Mouse (Mus musculus): ENCODE data around the gene Desi1. TPM values are rescaled to one million over a fixed set of nuclear protein-coding genes. Genes with fewer than 3 reads are reported as not detected.

Desi1 gene
- 14.6 and 15.0 TPM in 2 replicates for polyA plus RNA-seq (2015; fragmentation: Nextera tagmentation; extraction: Ambion mirVana)

GRCm38 (mm10) chr15:82033762-82034161 lies at the start of gene Desi1:
Desi1 (minus strand) TSS chr15:82033862.
- H3K27me3 ChIP-seq (ENCODE audit: insufficient read depth, low read length), result no peaks in the 10 kb centered on the region
- H3K9ac ChIP-seq (replicated peaks), result no peak within 1 kb of the TSS
- H3K4me3 ChIP-seq (ENCODE audit: low read depth, low read length), result no peak within 1 kb of the TSS
- no peak within 1 kb of the TSS for H3K4me2 ChIP-seq (ENCODE audit: low read depth, low read length)
- H3K4me1 ChIP-seq (ENCODE audit: insufficient read depth), result no peaks in the 10 kb centered on the region
- no peaks in the 10 kb centered on the region for H3K9me3 ChIP-seq (ENCODE audit: low read length)
- ATAC-seq (no peak), DNase-seq (no peak)
- TF ChIP-seq CTCF (IDR thresholded peaks at IDR 0.05; ENCODE audit: low read depth) (no peak), EP300 (IDR thresholded peaks at IDR 0.05; ENCODE audit: low read depth) (no peak)
- H3K27ac ChIP-seq (ENCODE audit: low read depth), result no peak within 1 kb of the TSS
- H3K36me3 ChIP-seq (replicated peaks; ENCODE audit: insufficient read depth, low read length), result peaks cover 61% of the 10 kb centered on the region
- 94% methylated on average over 4 of the region's 4 CpGs for WGBS (ENCODE audit: insufficient replicate concordance)

- H3K9me3 ChIP-seq (ENCODE audit: low read length), result no peaks in the 10 kb centered on the region
- 27% methylated on average over 7 of the region's 7 CpGs for WGBS (ENCODE audit: insufficient replicate concordance)
- H3K36me3 ChIP-seq (replicated peaks; ENCODE audit: insufficient read depth, low read length), result no peaks in the 10 kb centered on the region
- TF ChIP-seq CTCF (IDR thresholded peaks at IDR 0.05; ENCODE audit: low read depth) (peak; percentile 65), EP300 (IDR thresholded peaks at IDR 0.05; ENCODE audit: low read depth) (no peak)
- no peak overlapping the region for H3K4me2 ChIP-seq (ENCODE audit: low read depth, low read length)
- DNase-seq, result peak; percentile 44
- H3K4me1 ChIP-seq (ENCODE audit: insufficient read depth), result no peaks in the 10 kb centered on the region
- no peak overlapping the region for H3K4me3 ChIP-seq (ENCODE audit: low read depth, low read length)
- no peak overlapping the region for H3K9ac ChIP-seq (replicated peaks)
- 0 out of 2 replicates have a peak, but pooled peaks cover 2% of the 10 kb centered on the region for H3K27me3 ChIP-seq (ENCODE audit: insufficient read depth, low read length)
- no peak overlapping the region for H3K27ac ChIP-seq (ENCODE audit: low read depth)
- no peak for ATAC-seq
These were observed 47.5 kb upstream of the Desi1 start for GRCm38 (mm10) chr15:82081161-82081560.

GRCm38 (mm10) chr15:82079883-82080282 lies 46.2 kb upstream of the Desi1 start:
- 0 out of 2 replicates have a peak, but pooled peaks cover 2% of the 10 kb centered on the region for H3K27me3 ChIP-seq (ENCODE audit: insufficient read depth, low read length)
- no peak overlapping the region for H3K9ac ChIP-seq (replicated peaks)
- ATAC-seq (no peak), DNase-seq (no peak)
- no peak overlapping the region for H3K4me3 ChIP-seq (ENCODE audit: low read depth, low read length)
- H3K36me3 ChIP-seq (replicated peaks; ENCODE audit: insufficient read depth, low read length), result no peaks in the 10 kb centered on the region
- no peaks in the 10 kb centered on the region for H3K4me1 ChIP-seq (ENCODE audit: insufficient read depth)
- H3K4me2 ChIP-seq (ENCODE audit: low read depth, low read length), result no peak overlapping the region
- no peak overlapping the region for H3K27ac ChIP-seq (ENCODE audit: low read depth)
- 49% methylated on average over 10 of the region's 10 CpGs for WGBS (ENCODE audit: insufficient replicate concordance)
- TF ChIP-seq EP300 (IDR thresholded peaks at IDR 0.05; ENCODE audit: low read depth), result no peak
- TF ChIP-seq CTCF (IDR thresholded peaks at IDR 0.05; ENCODE audit: low read depth), result no peak
- H3K9me3 ChIP-seq (ENCODE audit: low read length), result no peaks in the 10 kb centered on the region

- no peak overlapping the region for H3K4me3 ChIP-seq (ENCODE audit: low read depth, low read length)
- H3K9me3 ChIP-seq (ENCODE audit: low read length), result no peaks in the 10 kb centered on the region
- H3K27ac ChIP-seq (ENCODE audit: low read depth), result no peak overlapping the region
- TF ChIP-seq CTCF (IDR thresholded peaks at IDR 0.05; ENCODE audit: low read depth) (no peak), EP300 (IDR thresholded peaks at IDR 0.05; ENCODE audit: low read depth) (no peak)
- no peaks in the 10 kb centered on the region for H3K4me1 ChIP-seq (ENCODE audit: insufficient read depth)
- H3K27me3 ChIP-seq (ENCODE audit: insufficient read depth, low read length), result peaks cover 30% of the 10 kb centered on the region
- H3K9ac ChIP-seq (replicated peaks), result no peak overlapping the region
- no peak for DNase-seq
- H3K36me3 ChIP-seq (replicated peaks; ENCODE audit: insufficient read depth, low read length), result no peaks in the 10 kb centered on the region
- no peak overlapping the region for H3K4me2 ChIP-seq (ENCODE audit: low read depth, low read length)
- 62% methylated on average over 7 of the region's 7 CpGs for WGBS (ENCODE audit: insufficient replicate concordance)
- no peak for ATAC-seq
These were observed 39.8 kb upstream of the Desi1 start for GRCm38 (mm10) chr15:82073490-82073889.

GRCm38 (mm10) chr15:82071816-82072469 lies 38.3 kb upstream of the Desi1 start:
- Histone ChIP-seq H3K9ac (replicated peaks) (no peak overlapping the region), H3K4me2 (ENCODE audit: low read depth, low read length) (no peak overlapping the region), H3K4me1 (ENCODE audit: insufficient read depth) (no peaks in the 10 kb centered on the region), H3K27me3 (ENCODE audit: insufficient read depth, low read length) (peaks cover 30% of the 10 kb centered on the region), H3K9me3 (ENCODE audit: low read length) (no peaks in the 10 kb centered on the region), H3K27ac (ENCODE audit: low read depth) (no peak overlapping the region), H3K36me3 (replicated peaks; ENCODE audit: insufficient read depth, low read length) (no peaks in the 10 kb centered on the region), H3K4me3 (ENCODE audit: low read depth, low read length) (no peak overlapping the region)
- WGBS (ENCODE audit: insufficient replicate concordance), result 86% methylated on average over 26 of the region's 26 CpGs
- TF ChIP-seq CTCF (IDR thresholded peaks at IDR 0.05; ENCODE audit: low read depth) (no peak), EP300 (IDR thresholded peaks at IDR 0.05; ENCODE audit: low read depth) (no peak)
- no peak for DNase-seq
- no peak for ATAC-seq

DNA sequence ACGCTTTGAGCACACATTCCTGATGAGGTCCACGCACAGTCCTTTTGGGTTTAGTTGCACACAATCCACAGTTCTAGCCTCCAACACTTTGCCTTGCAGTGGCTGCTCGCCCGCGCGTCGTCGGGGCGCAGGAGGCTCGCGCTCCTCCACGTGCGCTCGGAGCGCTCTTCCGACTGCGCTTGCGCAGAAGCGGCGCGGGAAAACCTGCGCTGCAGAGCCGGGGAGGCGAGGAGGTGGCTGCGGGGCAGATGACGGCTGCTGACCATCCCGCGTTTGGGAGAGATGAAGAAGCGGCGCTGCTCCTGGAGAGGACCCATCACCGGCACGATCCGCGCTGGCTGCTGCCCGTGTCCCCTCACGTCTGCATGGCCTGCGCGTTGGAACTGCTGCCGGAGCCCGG lies 36.2 kb upstream of the Desi1 start, which contains the start of gene Mei1:
Gene Mei1, plus strand, starts transcription at position 99 of the 400 bp plus-strand sequence.
- Histone ChIP-seq H3K9ac (replicated peaks) (no peak within 1 kb of the TSS), H3K36me3 (replicated peaks; ENCODE audit: insufficient read depth, low read length) (no peaks in the 10 kb centered on the region), H3K27ac (ENCODE audit: low read depth) (no peak within 1 kb of the TSS), H3K4me2 (ENCODE audit: low read depth, low read length) (no peak within 1 kb of the TSS), H3K4me3 (ENCODE audit: low read depth, low read length) (no peak within 1 kb of the TSS), H3K9me3 (ENCODE audit: low read length) (no peaks in the 10 kb centered on the region), H3K4me1 (ENCODE audit: insufficient read depth) (no peaks in the 10 kb centered on the region), H3K27me3 (ENCODE audit: insufficient read depth, low read length) (peaks cover 34% of the 10 kb centered on the region)
- WGBS (ENCODE audit: insufficient replicate concordance), result 21% methylated on average over 40 of the region's 40 CpGs
- TF ChIP-seq CTCF (IDR thresholded peaks at IDR 0.05; ENCODE audit: low read depth) (no peak), EP300 (IDR thresholded peaks at IDR 0.05; ENCODE audit: low read depth) (no peak)
- ATAC-seq (no peak), DNase-seq (no peak)
